Mouse (Mus musculus) CH12.LX (cell line): Measurements from ENCODE around the gene Gpr141.

Experiments
- POLR2A ChIP-seq: IDR thresholded peaks from 2 replicates; pipeline ENCODE4 v1.6.1; 2011; ENCODE audit warnings: low read depth, mild to moderate bottlenecking, improper control_type of control experiment, low read length
- SIN3A ChIP-seq: IDR thresholded peaks from 2 replicates; pipeline ENCODE4 v1.6.1; 2012; ENCODE audit warnings: low read length, improper control_type of control experiment, inconsistent platforms

DNA sequence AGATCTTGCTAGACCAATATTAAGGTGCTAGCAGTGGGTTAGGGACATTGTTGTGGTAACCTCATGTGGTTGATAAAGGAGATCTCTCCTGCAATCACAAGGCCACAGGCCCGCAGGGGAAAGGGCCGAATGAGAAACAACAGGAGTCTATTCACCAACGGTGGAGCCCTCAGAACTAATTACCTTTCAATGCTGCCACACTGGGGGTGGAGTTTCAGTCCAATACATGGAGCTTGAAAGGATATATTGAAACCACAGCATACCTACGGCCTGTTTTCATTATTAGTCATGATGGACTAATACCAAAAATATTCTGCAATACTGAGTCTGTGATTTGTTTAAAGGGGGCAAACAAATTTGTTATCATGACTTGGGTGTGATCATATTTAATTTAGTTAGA lies 120.3 kb downstream of the Gpr141 start:
- no peak for TF ChIP-seq SIN3A
- TF ChIP-seq POLR2A: no peak
